Comparison of ENCODE assay signal across 10 mouse cellular contexts in the genomic region with DNA sequence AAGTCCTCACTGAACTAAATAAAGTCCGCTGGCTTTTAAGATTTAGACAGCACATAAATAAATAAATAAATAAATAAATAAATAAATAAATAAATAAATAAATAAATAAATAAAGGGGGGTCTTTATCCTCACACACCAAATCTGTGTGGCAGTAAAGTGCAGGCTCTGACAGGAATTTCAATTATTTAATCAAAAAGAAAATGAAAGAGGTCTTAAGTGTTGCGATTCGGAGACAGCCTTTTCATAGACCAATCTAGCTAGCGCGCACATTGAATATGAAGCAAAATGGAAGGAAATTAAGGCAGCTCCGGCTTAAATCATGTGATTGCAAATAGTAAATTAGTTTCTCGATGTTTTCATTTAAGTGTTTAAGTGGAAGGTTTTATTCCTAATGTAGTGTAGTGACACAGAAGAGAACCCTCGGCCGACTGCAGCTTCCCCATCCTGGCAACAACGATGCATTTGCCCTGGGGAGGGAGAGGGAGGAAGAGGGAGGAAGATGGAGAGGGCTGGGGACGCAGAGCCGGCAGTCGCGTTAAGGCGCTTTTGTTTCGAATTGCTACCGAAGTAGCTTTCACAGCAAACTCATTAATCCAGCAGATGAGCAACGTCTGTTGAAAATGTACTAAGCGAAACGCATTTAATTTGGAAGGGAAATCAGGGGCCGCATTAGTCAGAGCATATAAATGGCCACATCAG. TPM values are rescaled to one million over a fixed set of nuclear protein-coding genes. Genes with fewer than 3 reads are reported as not detected.
A peak's percentile ranks its signal among the peaks of the same experiment; 100 is the strongest.
DNase-seq lines count a peak whose midpoint lies in the region; ATAC-seq and TF ChIP-seq lines count a peak whose summit lies in the region.
"Had no signal": no experiment of that assay in that cellular context is flagged by ENCODE, and none has a peak within 500 bp of the region (broad histone marks: within the 10 kb centered on the region; RNA-seq: fewer than 3 reads in every experiment).

No protein-coding gene starts in this region.

- no peak for TF ChIP-seq EP300 in stomach, postnatal 0 days (optimal IDR thresholded peaks at IDR 0.05)

- H3K9ac ChIP-seq in limb, embryonic 15.5 days = no peak overlapping the region
- H3K9ac ChIP-seq in stomach, postnatal 0 days (ENCODE audit: low read length) = no peak overlapping the region

- no peak for TF ChIP-seq POLR2A in testis, adult 2 months (IDR thresholded peaks at IDR 0.05; ENCODE audit: control insufficient read depth, low read depth, low read length)

- no peaks in the 10 kb centered on the region for H3K27me3 ChIP-seq in testis, adult 2 months (ENCODE audit: control insufficient read depth, insufficient read depth, low read length)
- peaks cover 14% of the 10 kb centered on the region for H3K27me3 ChIP-seq in limb, embryonic 15.5 days
- H3K27me3 ChIP-seq in stomach, postnatal 0 days (ENCODE audit: control insufficient read depth, insufficient read depth, low read length) = no peaks in the 10 kb centered on the region

- H3K4me2 ChIP-seq in limb, embryonic 15.5 days = peak overlapping the region; percentile 50
- H3K4me2 ChIP-seq in stomach, postnatal 0 days (replicated peaks; ENCODE audit: low read depth) = peak overlapping the region; percentile 56

- H3K4me3 ChIP-seq in gastrocnemius, adult 2 months = peak overlapping the region; percentile 66
- H3K4me3 ChIP-seq in testis, adult 2 months (ENCODE audit: control insufficient read depth, low read depth, low read length) = peak overlapping the region; percentile 49
- H3K4me3 ChIP-seq in limb, embryonic 15.5 days = peak overlapping the region; percentile 33
- H3K4me3 ChIP-seq in stomach, postnatal 0 days (ENCODE audit: low read depth, low read length) = peak overlapping the region; percentile 25
- H3K4me3 ChIP-seq: erythroblast, embryonic 14.5 days had no signal

- peaks cover 3% of the 10 kb centered on the region for H3K4me1 ChIP-seq in testis, adult 2 months (ENCODE audit: control insufficient read depth, insufficient read depth, low read length)
- H3K4me1 ChIP-seq in limb, embryonic 15.5 days = no peaks in the 10 kb centered on the region
- no peaks in the 10 kb centered on the region for H3K4me1 ChIP-seq in stomach, postnatal 0 days (replicated peaks; ENCODE audit: control insufficient read depth, insufficient read depth)

- H3K9me3 ChIP-seq in limb, embryonic 15.5 days = no peaks in the 10 kb centered on the region
- H3K9me3 ChIP-seq in stomach, postnatal 0 days (ENCODE audit: control insufficient read depth, low read length) = no peaks in the 10 kb centered on the region

- no peaks in the 10 kb centered on the region for H3K36me3 ChIP-seq in testis, adult 2 months (ENCODE audit: control insufficient read depth, insufficient read depth, low read length)
- H3K36me3 ChIP-seq in limb, embryonic 15.5 days = no peaks in the 10 kb centered on the region
- no peaks in the 10 kb centered on the region for H3K36me3 ChIP-seq in stomach, postnatal 0 days (ENCODE audit: control insufficient read depth, insufficient read depth, low read length)

- ATAC-seq in limb, embryonic 15.5 days (ENCODE audit: insufficient number of reproducible peaks, low FRiP score, low TSS enrichment, low read depth) = no peak
- ATAC-seq in stomach, postnatal 0 days (ENCODE audit: low FRiP score, low TSS enrichment) = no peak

- WGBS in limb, embryonic 15.5 days = 9% methylated on average over 21 of the region's 21 CpGs
- 10% methylated on average over 21 of the region's 21 CpGs for WGBS in stomach, postnatal 0 days

- no peak for DNase-seq in gastrocnemius, adult 2 months
- no peak for DNase-seq in gastrocnemius, postnatal 4 days (ENCODE audit: low spot score in 2 of 2)
- DNase-seq in testis, postnatal 14 days (ENCODE audit: low spot score) = no peak
- no peak for DNase-seq in stomach, postnatal 0 days (ENCODE audit: low spot score)
- DNase-seq in adipocyte (ENCODE audit: low spot score) = no peak
- no peak for DNase-seq in thymus, adult 18-20 months

- TF ChIP-seq CTCF in gastrocnemius, adult 2 months (IDR thresholded peaks at IDR 0.05) = no peak
- TF ChIP-seq CTCF in testis, adult 2 months (IDR thresholded peaks at IDR 0.05; ENCODE audit: control insufficient read depth, insufficient read depth, insufficient replicate concordance, low read depth, low read length) = no peak
- no peak for TF ChIP-seq CTCF in stomach, postnatal 0 days (IDR thresholded peaks at IDR 0.05; ENCODE audit: low read depth)

- intact Hi-C loops in gastrocnemius, adult 2 months (cut with DNase I) = no loop called here

- H3K27ac ChIP-seq in gastrocnemius, adult 2 months = no peak overlapping the region
- H3K27ac ChIP-seq in testis, adult 2 months (ENCODE audit: control insufficient read depth, insufficient read depth, low read depth, low read length) = no peak overlapping the region
- H3K27ac ChIP-seq in limb, embryonic 15.5 days = no peak overlapping the region
- no peak overlapping the region for H3K27ac ChIP-seq in stomach, postnatal 0 days (replicated peaks)

RNA-seq across cellular contexts. Expression of a gene that starts 15.3 kb away (rescaled TPM):
- not detected for total RNA-seq in gastrocnemius, adult 2 months (2021)
- not detected for total RNA-seq in gastrocnemius, postnatal 4 days (2021)
- polyA plus RNA-seq in testis, adult 2 months (2012; rRNA removed) = 0.02 TPM in 1 of 2 replicates, not detected in the other
- polyA plus RNA-seq in limb, embryonic 15.5 days (2015; fragmentation: Nextera tagmentation; extraction: Ambion mirVana) = not detected in 2 replicates
- polyA plus RNA-seq in stomach, postnatal 0 days (2015; fragmentation: Nextera tagmentation; extraction: Ambion mirVana) = 0.04 TPM in 1 of 2 replicates, not detected in the other
- total RNA-seq: neutrophil, adult 5-6 weeks had no signal
- polyA plus RNA-seq: erythroblast, embryonic 14.5 days had no signal

RNA-seq across cellular contexts. Expression of a gene that starts 57.8 kb away (rescaled TPM):
- 1,000 to 10,000 TPM; 1,297 to 1,609 TPM for total RNA-seq in gastrocnemius, adult 2 months (2021)
- 1,000 to 10,000 TPM; 1,335 to 1,352 TPM for total RNA-seq in gastrocnemius, postnatal 4 days (2021)
- 307 and 321 TPM in 2 replicates for polyA plus RNA-seq in testis, adult 2 months (2012; rRNA removed)
- 2,195 and 2,248 TPM in 2 replicates for polyA plus RNA-seq in limb, embryonic 15.5 days (2015; fragmentation: Nextera tagmentation; extraction: Ambion mirVana)
- polyA plus RNA-seq in stomach, postnatal 0 days (2015; fragmentation: Nextera tagmentation; extraction: Ambion mirVana) = 991 and 1,085 TPM in 2 replicates
